ENCODE assay signal across 8 mouse cellular contexts in the genomic region with DNA sequence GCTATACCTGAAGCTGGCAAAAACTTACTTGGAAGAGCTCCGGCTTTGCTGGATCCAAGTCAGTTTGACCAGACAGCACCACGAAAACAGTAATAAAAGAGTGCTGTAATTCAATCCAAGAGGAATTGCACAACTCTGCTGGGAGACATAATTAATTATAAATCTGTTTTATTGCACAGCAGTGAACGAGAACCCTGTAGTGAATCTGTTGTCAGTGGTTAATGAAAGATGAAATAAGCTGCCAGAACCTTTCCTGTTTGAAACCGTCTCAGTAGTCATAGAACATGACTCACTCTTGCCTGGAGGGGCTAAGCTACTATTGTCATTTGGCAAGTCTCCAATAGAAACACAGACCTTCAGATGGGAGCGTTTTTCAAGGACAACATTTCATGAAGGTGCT. TPM values are rescaled to one million over a fixed set of nuclear protein-coding genes. Genes with fewer than 3 reads are reported as not detected.
DNase-seq lines count a peak whose midpoint lies in the region; ATAC-seq lines count a peak whose summit lies in the region.

No protein-coding gene starts in this region.

- 0 out of 2 replicates have a peak, but pooled peaks have one; percentile 27 for ATAC-seq in kidney, embryonic 15.5 days (replicated peaks; ENCODE audit: low FRiP score)
- ATAC-seq in granulocyte monocyte progenitor cell, adult 5-6 weeks (replicated peaks; ENCODE audit: poor library complexity, severe bottlenecking), result peak; percentile 61
- ATAC-seq in liver, embryonic 12.5 days, result no peak

- H3K36me3 ChIP-seq in kidney, embryonic 15.5 days, result 0 out of 2 replicates have a peak, but pooled peaks cover 2% of the 10 kb centered on the region
- peaks cover 9% of the 10 kb centered on the region for H3K36me3 ChIP-seq in liver, embryonic 12.5 days

- peak overlapping the region; percentile 98 for H3K27ac ChIP-seq in kidney, embryonic 15.5 days
- peak overlapping the region; percentile 96 for H3K27ac ChIP-seq in liver, embryonic 12.5 days

- DNase-seq in kidney, postnatal 25 days, result no peak
- peak; percentile 35 for DNase-seq in R1 (ENCODE audit: low read depth, low spot score)
- no peak for DNase-seq in right cerebral cortex, postnatal 10 days (ENCODE audit: low spot score in 2 of 2)
- no peak for DNase-seq in thymus, postnatal 14 days
- no peak for DNase-seq in spleen, adult 12 weeks (ENCODE audit: low spot score)

- 6% methylated on average over 5 of the region's 5 CpGs for WGBS in kidney, embryonic 15.5 days
- WGBS in liver, embryonic 12.5 days (ENCODE audit: insufficient replicate concordance), result 46% methylated on average over 5 of the region's 5 CpGs

- H3K9ac ChIP-seq in kidney, embryonic 15.5 days, result peak overlapping the region; percentile 78
- peak overlapping the region; percentile 88 for H3K9ac ChIP-seq in liver, embryonic 12.5 days

- peaks cover 15% of the 10 kb centered on the region for H3K4me1 ChIP-seq in kidney, embryonic 15.5 days
- H3K4me1 ChIP-seq in liver, embryonic 12.5 days, result peaks cover 42% of the 10 kb centered on the region

- H3K4me3 ChIP-seq in kidney, embryonic 15.5 days (replicated peaks), result peak overlapping the region; percentile 78
- peak overlapping the region; percentile 82 for H3K4me3 ChIP-seq in liver, embryonic 12.5 days

- no peaks in the 10 kb centered on the region for H3K27me3 ChIP-seq in kidney, embryonic 15.5 days
- H3K27me3 ChIP-seq in liver, embryonic 12.5 days (replicated peaks), result no peaks in the 10 kb centered on the region

- H3K9me3 ChIP-seq in kidney, embryonic 15.5 days (replicated peaks), result no peaks in the 10 kb centered on the region
- no peaks in the 10 kb centered on the region for H3K9me3 ChIP-seq in liver, embryonic 12.5 days (replicated peaks)

- peak overlapping the region; percentile 84 for H3K4me2 ChIP-seq in kidney, embryonic 15.5 days
- peak overlapping the region; percentile 93 for H3K4me2 ChIP-seq in liver, embryonic 12.5 days

RNA-seq across cellular contexts. Expression of a gene that starts 0.7 kb away (rescaled TPM):
- 59.1 and 64.3 TPM in 2 replicates for polyA plus RNA-seq in kidney, embryonic 15.5 days (2015; fragmentation: Nextera tagmentation; extraction: Ambion mirVana)
- total RNA-seq in granulocyte monocyte progenitor cell, adult 5-6 weeks (2014; fragmentation: Nextera tagmentation), result 68.9 and 70.4 TPM in 2 replicates
- total RNA-seq in granulocyte monocyte progenitor cell, adult 5-6 weeks (2017), result 34.0 and 44.5 TPM in 2 replicates
- polyA plus RNA-seq in liver, embryonic 12.5 days (2016; fragmentation: Nextera tagmentation; extraction: Ambion mirVana), result 35.4 and 38.7 TPM in 2 replicates

RNA-seq across cellular contexts. Expression of a gene that starts 22.8 kb away (rescaled TPM):
- 66.4 and 67.5 TPM in 2 replicates for polyA plus RNA-seq in kidney, embryonic 15.5 days (2015; fragmentation: Nextera tagmentation; extraction: Ambion mirVana)
- 23.9 and 26.0 TPM in 2 replicates for total RNA-seq in granulocyte monocyte progenitor cell, adult 5-6 weeks (2014; fragmentation: Nextera tagmentation)
- 25.4 and 31.8 TPM in 2 replicates for total RNA-seq in granulocyte monocyte progenitor cell, adult 5-6 weeks (2017)
- polyA plus RNA-seq in liver, embryonic 12.5 days (2016; fragmentation: Nextera tagmentation; extraction: Ambion mirVana), result 23.5 and 25.1 TPM in 2 replicates

RNA-seq across cellular contexts. Expression of a gene that starts 23.1 kb away (rescaled TPM):
- 55.3 and 57.7 TPM in 2 replicates for polyA plus RNA-seq in kidney, embryonic 15.5 days (2015; fragmentation: Nextera tagmentation; extraction: Ambion mirVana)
- total RNA-seq in granulocyte monocyte progenitor cell, adult 5-6 weeks (2014; fragmentation: Nextera tagmentation), result 16.4 and 24.7 TPM in 2 replicates
- 18.7 and 27.1 TPM in 2 replicates for total RNA-seq in granulocyte monocyte progenitor cell, adult 5-6 weeks (2017)
- 16.8 and 18.2 TPM in 2 replicates for polyA plus RNA-seq in liver, embryonic 12.5 days (2016; fragmentation: Nextera tagmentation; extraction: Ambion mirVana)
